Mouse (Mus musculus) stomach, postnatal 0 days (tissue): ENCODE data around the gene 4931409K22Rik. TPM values are rescaled to one million over a fixed set of nuclear protein-coding genes. Genes with fewer than 3 reads are reported as not detected.

Experiments
- ATAC-seq: fragments of 200-750 bp; cut with Nextera tagmentation; 2 replicates; pipeline ENCODE4 v1.8.0; 2017; ENCODE audit not compliant: low FRiP score, low TSS enrichment
- DNase-seq: peaks from one replicate; pipeline ENCODE4 v3.0.0-alpha.2; 2016; ENCODE audit warnings: low spot score
- H3K27ac ChIP-seq: fragments of 300-500 bp; sonication (generic); replicated peaks from 2 replicates; pipeline ENCODE4 v1.5.1; 2014; ENCODE audit warnings: mild to moderate bottlenecking, control low read depth
- H3K27me3 ChIP-seq: fragments of 300-500 bp; sonication (generic); 2 replicates; pipeline ENCODE4 v1.6.1; 2014; ENCODE audit warnings: low read length; ENCODE audit not compliant: control insufficient read depth, insufficient read depth
- H3K36me3 ChIP-seq: fragments of 300-500 bp; sonication (generic); 2 replicates; pipeline ENCODE4 v1.6.1; 2014; ENCODE audit warnings: low read length, mixed read lengths; ENCODE audit not compliant: control insufficient read depth, insufficient read depth
- H3K4me1 ChIP-seq: fragments of 300-500 bp; sonication (generic); replicated peaks from 2 replicates; pipeline ENCODE4 v1.6.1; 2014; ENCODE audit warnings: antibody characterized with exemption; ENCODE audit not compliant: control insufficient read depth, insufficient read depth
- H3K4me2 ChIP-seq: fragments of 300-500 bp; sonication (generic); replicated peaks from 2 replicates; pipeline ENCODE4 v1.6.1; 2014; ENCODE audit warnings: low read depth, mild to moderate bottlenecking, control low read depth, moderate library complexity
- H3K4me3 ChIP-seq: fragments of 300-500 bp; sonication (generic); 2 replicates; pipeline ENCODE4 v1.5.1; 2014; ENCODE audit warnings: low read depth, low read length, control low read depth
- H3K9ac ChIP-seq: fragments of 300-500 bp; sonication (generic); 2 replicates; pipeline ENCODE4 v1.6.1; 2014; ENCODE audit warnings: mild to moderate bottlenecking, low read length, control low read depth, mixed read lengths
- H3K9me3 ChIP-seq: fragments of 300-500 bp; sonication (generic); 2 replicates; pipeline ENCODE4 v1.6.1; 2016; ENCODE audit warnings: low read length; ENCODE audit not compliant: control insufficient read depth
- CTCF ChIP-seq: IDR thresholded peaks from 2 replicates; pipeline ENCODE4 v1.5.1; 2016; ENCODE audit warnings: antibody characterized with exemption, low read depth, mild to moderate bottlenecking, moderate library complexity
- EP300 ChIP-seq: optimal IDR thresholded peaks from 2 replicates; pipeline ENCODE3; 2016; ENCODE audit warnings: antibody characterized with exemption
- WGBS: fragments of 180-500 bp; shearing (Covaris S2); extraction: QIAGEN DNeasy Blood & Tissue Kit; methylation state at CpG from one replicate; pipeline ENCODE4 v1.1.7; 2014; 5-methylcytosine and 5-hydroxymethylcytosine counted together
- polyA plus RNA-seq: library from polyadenylated mRNA; unstranded; fragments of >200 nt; fragmentation: Nextera tagmentation; extraction: Ambion mirVana; gene quantifications from 2 replicates; pipeline ENCODE4 v1.2.1, GENCODE M21; 2015

The 4931409K22Rik gene
- polyA plus RNA-seq, 1 experiment from 2014 or later: not detected

DNA sequence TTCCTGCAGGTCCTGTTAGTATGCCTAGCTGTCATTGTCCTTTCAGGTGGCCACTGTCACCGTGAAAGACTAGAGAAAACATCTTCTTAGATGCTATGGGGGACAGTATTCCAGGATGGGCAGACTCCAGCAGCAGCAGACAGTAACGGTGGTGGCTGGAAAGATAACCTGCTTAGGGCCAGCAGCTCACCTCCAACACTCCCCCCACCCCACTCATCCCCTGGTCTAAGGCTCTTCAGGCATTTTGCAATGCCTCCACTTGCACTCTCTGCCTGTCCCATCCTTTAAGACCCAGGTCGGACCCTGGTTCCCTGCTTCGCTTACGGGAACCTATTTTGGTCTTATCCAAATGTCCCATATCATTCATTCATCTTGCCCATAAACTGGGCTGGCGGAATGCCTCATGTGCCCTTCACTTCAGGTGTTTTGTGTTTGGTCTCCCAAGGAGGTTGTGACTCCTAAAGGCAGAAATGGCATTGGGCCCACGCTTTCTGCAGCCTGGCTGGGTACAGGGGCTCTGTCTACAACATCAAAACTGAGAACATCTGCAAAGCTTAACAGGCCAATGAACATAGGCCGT is 46.9 kb upstream of the 4931409K22Rik start:
- no peak for TF ChIP-seq EP300
- TF ChIP-seq CTCF: no peak
- Histone ChIP-seq H3K27ac (peak overlapping the region; percentile 98), H3K4me1 (peaks cover 21% of the 10 kb centered on the region), H3K36me3 (no peaks in the 10 kb centered on the region), H3K27me3 (no peaks in the 10 kb centered on the region), H3K4me2 (peak overlapping the region; percentile 94), H3K9ac (peak overlapping the region; percentile 76; the same call in 1 of the 2 replicates), H3K9me3 (no peaks in the 10 kb centered on the region), H3K4me3 (peak overlapping the region; percentile 62; the same call in 1 of the 2 replicates)
- ATAC-seq: no peak
- DNase-seq: no peak
- 68% methylated on average over 8 of the region's 8 CpGs for WGBS

DNA sequence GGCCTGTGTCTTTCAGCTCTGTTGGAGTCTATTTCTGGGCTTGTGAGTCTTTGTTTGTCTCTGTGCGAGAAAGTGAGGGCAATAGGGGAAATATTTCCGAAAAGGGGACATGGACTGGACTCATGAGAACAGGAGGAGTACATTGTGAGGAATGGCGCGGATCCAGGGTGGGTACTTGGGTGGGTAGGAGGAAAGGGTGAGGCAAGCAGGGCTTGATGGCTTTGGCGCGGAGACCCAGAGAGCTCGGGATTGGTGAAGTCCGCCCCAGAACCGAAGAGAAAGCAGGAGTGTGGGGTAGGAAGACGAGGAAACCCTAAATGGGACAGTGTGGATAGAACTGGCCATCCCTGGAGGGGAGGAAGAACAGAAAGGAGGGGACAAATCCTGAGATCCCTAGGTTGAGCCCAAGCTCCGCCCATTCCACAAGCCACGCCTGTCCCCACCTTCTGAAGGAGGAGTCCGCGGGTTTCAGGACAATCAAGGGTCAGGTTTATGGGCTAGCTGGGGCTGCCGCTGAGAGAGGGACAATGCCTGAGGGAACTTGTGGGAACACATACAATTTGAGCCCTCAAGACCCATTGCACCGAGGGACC is 46.2 kb upstream of the 4931409K22Rik start:
- WGBS: 2% methylated on average over 16 of the region's 16 CpGs
- no peak for TF ChIP-seq CTCF
- no peak for TF ChIP-seq EP300
- ATAC-seq (peak; percentile 60), DNase-seq (peak; percentile 85)
- H3K27ac ChIP-seq: peak overlapping the region; percentile 98
- peak overlapping the region; percentile 87 for H3K9ac ChIP-seq
- no peaks in the 10 kb centered on the region for H3K27me3 ChIP-seq
- peak overlapping the region; percentile 62 for H3K4me3 ChIP-seq
- no peaks in the 10 kb centered on the region for H3K9me3 ChIP-seq
- H3K4me2 ChIP-seq: peak overlapping the region; percentile 94
- no peaks in the 10 kb centered on the region for H3K36me3 ChIP-seq
- peaks cover 23% of the 10 kb centered on the region for H3K4me1 ChIP-seq

DNA sequence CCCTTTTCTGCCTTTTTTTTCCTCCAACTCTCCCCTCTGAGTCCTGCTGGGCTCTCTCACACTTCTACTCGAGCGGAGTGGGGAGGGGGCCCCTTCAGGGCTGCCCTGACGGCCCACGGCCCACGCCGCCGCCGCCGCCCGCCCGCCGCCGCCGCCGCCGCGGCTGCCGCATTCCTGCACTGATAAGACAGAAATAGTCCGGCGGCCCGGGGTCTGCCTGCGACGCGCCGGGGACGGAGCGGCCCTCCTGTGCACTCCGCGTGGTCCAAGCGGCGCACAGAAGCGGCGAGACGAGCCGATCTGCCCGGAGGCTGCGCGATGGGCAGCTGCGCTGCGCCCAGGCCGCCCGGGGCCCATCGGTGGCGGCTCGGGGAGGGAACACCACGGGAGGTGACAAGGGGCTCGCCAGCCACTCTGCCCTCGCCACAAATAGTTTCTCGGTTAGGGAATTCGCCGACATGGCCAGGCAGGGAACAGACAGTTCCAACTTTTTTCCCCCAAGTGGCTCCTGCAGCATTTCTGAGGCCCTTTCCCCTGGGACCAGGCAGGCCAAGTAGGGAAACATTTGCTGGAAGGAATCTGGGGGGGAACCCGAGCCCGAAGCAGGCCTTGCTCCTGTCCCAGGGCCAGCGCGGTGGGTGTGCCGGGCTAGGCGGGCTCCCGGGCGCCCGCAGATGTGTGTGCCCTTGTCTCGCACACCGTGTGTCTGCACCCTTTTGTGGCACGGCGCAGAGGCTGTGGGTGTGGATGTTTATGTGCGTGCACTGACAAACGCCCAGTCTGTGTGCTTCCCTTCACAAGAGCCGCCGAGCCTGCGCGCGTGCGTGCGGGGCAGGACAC is 45.5 kb upstream of the 4931409K22Rik start:
- H3K4me1 ChIP-seq: peaks cover 23% of the 10 kb centered on the region
- under 1% methylated on average over 63 of the region's 73 CpGs for WGBS
- H3K27ac ChIP-seq: peak overlapping the region; percentile 98
- TF ChIP-seq EP300 (no peak), CTCF (no peak)
- peak overlapping the region; percentile 62 for H3K4me3 ChIP-seq
- H3K27me3 ChIP-seq: no peaks in the 10 kb centered on the region
- no peaks in the 10 kb centered on the region for H3K9me3 ChIP-seq
- H3K9ac ChIP-seq: peak overlapping the region; percentile 87
- peak overlapping the region; percentile 94 for H3K4me2 ChIP-seq
- DNase-seq (peak; percentile 80), ATAC-seq (peak; percentile 58)
- no peaks in the 10 kb centered on the region for H3K36me3 ChIP-seq

- Histone ChIP-seq H3K4me2 (peak overlapping the region; percentile 94), H3K4me1 (peaks cover 23% of the 10 kb centered on the region), H3K4me3 (peak overlapping the region; percentile 62), H3K27me3 (no peaks in the 10 kb centered on the region), H3K27ac (peak overlapping the region; percentile 98), H3K9ac (peak overlapping the region; percentile 87), H3K9me3 (no peaks in the 10 kb centered on the region), H3K36me3 (no peaks in the 10 kb centered on the region)
- DNase-seq: no peak
- no peak for TF ChIP-seq EP300
- TF ChIP-seq CTCF: no peak
- 2% methylated on average over 32 of the region's 33 CpGs for WGBS
- no peak for ATAC-seq
Observed at GRCm38 (mm10) chr5:24601071-24601835, 44.6 kb upstream of the 4931409K22Rik start.

DNA sequence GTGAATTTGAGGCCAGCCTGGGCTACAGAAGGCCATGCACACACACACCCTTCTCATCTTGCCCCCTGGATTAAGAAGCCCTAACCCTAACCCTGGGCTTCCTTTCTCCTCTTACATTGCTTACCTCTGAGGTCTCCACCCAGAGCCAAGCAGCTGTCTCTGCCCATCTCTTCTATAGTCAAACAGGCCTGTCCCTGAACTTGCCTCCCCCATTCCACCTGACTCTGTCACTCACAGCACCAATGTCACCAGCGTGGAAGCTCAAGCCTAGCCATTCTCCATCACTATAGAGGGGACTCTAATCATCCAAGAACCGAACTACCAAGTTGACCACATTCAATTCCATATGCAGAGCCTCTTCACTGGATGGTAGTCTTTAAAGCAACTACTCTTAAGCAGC is 43.6 kb upstream of the 4931409K22Rik start:
- TF ChIP-seq CTCF (no peak), EP300 (no peak)
- 85% methylated on average over 2 of the region's 2 CpGs for WGBS
- no peak overlapping the region for H3K9ac ChIP-seq
- ATAC-seq (no peak), DNase-seq (no peak)
- H3K4me3 ChIP-seq: no peak overlapping the region
- peaks cover 17% of the 10 kb centered on the region for H3K4me1 ChIP-seq
- no peaks in the 10 kb centered on the region for H3K9me3 ChIP-seq
- peak overlapping the region; percentile 94 for H3K4me2 ChIP-seq
- H3K27me3 ChIP-seq: no peaks in the 10 kb centered on the region
- no peaks in the 10 kb centered on the region for H3K36me3 ChIP-seq
- no peak overlapping the region for H3K27ac ChIP-seq
